Mouse (Mus musculus) A20 (cell line): ENCODE measurements around the gene Ptk7.
A peak's percentile ranks its signal among the peaks of the same experiment; 100 is the strongest.
"Not testable (repeated sequence)": the region's sequence is repeated elsewhere in the genome, so short reads cannot be mapped to it uniquely, and the experiment has no call there.

ENCODE experiments used
- DNase-seq: peaks from one replicate; pipeline ENCODE4 v3.0.0-alpha.2; 2011; ENCODE audit warnings: low read depth, low spot score

The Ptk7 gene

DNA sequence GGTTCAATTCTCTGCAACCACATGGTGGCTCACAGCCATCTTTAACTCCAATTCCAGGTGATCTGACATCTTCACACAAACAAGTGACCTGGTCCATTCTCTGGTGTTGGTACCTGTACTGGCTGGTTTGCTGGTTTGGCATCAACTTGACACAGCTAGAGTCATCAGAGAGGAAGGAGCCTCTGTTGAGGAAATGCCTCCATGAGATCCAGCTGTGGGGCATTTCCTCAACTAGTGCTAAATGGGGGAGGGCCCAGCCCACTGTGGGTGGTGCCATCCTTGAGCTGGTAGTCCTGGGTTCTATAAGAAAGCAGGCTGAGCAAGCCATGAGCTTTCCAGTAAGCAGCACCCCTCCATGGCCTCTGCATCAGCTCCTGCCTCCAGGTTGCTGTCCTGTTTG, 72.0 kb downstream of the Ptk7 start:
- DNase-seq = not testable (repeated sequence)

DNA sequence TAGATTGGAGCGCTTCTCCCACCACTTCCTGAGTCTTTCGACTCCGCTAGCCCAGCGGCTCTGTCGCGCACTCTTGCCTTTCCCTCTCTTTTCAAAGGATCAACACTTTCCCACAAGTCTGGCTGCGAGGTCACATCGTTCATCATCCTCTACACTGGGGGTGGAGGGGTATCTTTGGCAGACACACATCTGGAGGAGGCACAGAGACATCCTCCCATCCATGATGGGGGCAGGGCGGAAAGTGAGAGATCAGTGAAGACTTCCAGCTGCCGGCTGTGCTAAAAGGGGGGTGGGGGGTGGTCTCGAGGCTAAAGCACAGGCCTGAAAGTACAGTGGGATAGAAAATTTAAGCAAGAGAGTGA, 72.7 kb downstream of the Ptk7 start:
- no peak for DNase-seq

DNA sequence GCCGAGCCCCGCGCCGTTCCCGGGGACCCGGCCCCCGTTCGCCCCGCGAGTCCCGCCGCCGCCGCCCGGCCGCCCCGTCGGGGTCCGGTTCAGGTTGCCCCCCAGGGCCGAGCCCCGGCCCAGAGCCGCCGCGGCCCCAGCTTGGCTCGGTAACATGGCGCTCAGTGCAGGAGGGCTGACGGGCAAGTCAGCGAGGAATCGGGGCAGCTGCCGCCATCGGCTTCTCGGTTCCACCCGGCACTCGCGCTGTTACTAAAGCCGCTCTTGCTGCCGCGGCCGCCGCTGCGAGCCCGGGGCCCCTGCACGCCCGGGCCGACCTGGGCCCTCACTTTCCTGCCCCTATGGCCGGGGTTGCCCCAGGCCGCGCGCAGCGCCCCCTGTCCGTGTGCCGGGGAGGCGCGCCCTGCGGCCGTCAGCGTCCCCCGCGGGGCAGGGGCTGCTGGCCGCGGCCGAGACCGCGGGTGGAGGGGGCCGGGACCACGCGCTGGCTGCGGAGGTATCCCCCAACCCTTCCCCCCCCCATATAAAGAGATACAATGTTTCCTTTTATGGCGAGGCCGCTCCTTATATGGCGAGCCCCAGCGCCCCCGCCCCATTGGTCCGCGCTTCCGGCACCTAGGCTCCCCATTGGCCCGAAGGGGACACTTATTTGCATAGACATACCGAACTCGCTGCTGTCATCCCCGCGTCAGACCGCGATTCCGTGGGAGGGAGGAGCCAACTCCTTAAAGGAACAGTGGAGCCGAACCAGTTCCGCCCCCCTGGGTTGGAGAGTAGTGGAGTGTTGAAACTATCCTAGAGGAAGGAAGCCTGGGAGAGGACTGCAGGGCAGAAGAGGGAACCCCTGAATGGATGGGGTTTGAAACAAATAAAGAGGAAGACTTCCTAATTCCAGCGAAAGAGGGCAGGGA, 73.4 kb downstream of the Ptk7 start, which contains the start of gene Srf:
TSS of gene Srf (minus strand) at position 503 of the 911 bp plus-strand sequence.
- peak; percentile 98 for DNase-seq

DNA sequence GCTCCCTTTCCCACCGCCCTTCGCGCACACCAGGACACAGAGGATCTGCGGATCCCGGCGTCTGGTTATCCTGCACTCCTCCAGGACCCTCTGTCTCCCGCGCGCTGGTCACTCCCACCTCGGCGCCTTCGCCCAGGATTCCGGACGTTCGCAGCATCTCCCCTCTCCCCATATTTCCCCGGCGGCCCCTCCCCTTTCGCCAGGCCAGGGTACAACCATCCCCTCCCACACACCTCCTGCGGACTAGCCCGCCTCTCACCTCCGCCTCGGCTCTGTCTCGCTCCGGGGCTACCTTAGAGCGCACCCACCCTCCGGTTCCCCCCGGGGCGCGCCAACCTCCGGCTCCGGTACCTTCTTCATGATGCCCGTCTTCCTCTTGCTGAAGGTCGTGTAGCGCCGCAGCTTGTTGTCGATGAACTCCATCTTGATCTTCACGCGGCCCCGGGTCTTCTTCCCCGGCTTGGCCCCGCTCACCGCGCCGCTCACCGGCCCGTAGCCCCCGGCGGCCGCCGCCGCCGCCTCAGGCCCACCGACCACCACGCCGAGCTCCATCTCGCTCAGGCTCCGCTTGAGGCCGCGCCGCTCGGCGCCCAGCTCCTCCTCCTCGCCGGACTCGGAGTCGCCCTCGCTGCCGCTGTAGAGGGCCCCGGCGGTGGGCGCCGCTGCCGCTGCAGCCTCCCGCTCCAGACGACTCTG, 74.2 kb downstream of the Ptk7 start:
- DNase-seq = peak; percentile 58

DNA sequence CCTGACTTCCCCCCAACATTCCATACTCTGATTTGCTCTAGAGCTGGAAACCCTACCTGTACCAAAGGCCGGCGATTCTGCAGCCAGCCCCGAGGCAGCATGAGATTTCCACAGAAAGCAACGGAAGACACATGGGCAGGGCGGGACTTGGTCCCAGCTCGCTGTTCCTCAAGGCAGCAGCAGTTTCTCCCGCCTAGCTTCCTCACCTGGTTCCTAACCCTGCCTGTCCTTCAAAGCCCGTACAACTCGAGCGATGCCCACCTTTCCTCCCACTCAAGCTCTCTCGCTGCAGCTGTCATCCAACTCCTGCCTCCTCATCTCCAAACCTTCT, 74.7 kb downstream of the Ptk7 start:
- no peak for DNase-seq

DNA sequence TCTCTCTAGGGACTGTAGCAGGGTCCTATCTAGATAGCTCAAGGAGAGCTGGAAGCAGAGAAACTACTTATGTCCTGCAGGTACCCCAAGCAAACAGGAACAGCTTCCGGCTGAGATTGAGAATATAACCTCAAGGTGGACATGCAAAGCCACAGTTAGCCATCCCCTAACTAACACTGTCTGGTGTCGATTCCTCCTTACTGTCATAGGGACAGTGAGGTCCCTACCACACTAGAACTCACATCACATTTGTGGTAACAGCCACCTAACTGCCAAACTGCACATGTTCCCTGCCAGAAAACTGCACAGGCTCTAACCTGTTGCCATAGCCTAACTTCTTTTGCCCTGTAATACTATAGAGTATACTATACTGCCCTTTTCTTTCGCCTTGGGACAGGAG, 75.4 kb downstream of the Ptk7 start:
- DNase-seq = no peak

DNA sequence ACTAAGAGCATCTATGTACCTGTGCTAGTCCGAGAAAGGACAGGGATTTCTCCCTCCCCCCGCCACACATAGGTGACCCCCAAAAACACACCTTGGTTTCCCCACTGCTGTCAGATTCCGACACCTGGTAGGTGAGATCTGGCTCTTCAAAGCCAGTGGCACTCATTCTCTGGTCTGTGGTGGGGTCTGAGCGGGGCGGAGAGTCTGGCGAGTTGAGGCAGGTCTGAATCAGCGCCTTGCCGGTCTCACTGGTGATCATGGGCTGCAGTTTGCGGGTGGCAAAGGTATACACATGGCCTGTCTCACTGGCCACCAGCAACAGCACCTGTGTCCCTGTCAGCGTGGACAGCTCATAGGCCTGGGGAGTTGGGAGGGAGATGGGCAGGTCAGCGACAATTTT, 75.8 kb downstream of the Ptk7 start:
- DNase-seq = no peak

DNA sequence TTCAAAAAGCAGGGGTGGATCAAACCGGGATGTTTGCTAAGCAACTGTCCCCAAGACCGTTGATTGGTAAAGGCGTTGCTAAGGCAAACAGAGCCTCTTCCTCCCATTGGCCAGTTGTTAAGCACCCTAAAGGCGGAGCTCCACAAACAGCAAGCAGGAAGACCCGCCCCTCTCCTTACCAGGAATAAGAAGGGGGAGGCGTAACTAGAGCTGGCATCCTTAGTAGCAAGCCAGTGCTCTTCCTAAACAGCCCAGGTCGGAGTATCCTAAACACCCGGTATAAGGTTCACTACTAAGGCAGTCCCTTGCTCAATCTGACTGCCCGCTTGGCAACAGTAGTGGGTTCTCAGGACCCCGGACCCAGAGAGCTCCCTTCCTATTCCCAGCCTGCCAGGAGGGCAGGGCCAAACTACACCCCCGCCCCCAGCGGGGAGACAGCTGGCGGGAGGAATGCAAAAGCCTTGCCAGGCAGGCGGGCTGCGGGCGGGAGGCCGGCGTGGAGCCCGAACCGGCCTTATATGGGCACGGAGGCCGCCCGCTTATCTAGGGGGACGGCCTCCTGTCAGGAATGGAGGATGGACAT, 76.4 kb downstream of the Ptk7 start:
- DNase-seq = peak; percentile 50

DNA sequence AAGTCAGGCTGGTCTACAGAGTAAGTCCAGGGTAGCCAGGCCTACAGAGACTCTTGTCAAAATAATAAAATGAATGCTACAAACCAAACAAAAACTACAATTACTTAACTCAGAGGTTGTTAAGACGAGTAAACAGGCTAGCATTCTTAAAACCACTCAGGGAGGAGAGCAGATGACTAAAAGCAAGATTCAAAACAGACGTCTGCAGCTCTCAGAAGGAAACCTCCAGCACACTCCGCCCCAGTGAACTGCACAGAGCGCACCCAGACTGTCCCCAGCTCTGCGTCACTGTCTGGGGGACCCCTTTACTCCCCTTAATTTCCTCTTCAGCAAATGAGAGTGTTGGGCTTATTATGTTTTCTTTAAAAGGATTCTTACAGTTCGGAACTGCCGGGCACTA, 77.2 kb downstream of the Ptk7 start:
- DNase-seq = no peak

DNA sequence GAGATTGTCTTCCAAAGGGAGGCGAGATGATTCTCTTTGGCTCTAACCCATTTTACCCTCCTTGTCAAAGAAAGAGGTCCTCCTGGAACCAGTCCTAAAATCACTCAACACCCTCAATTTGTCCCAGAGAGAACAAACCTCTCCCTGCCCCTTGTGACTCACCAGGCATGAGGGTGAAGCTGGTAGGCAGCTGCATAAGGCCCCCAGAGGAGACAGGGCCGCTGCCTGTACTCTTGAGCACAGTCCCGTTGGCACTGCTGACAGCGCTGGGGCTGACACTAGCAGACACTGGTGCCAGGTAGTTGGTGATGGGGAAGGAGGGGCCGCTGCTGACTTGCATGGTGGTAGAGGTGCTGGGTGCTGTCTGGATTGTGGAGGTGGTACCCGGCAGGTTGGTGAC, 77.9 kb downstream of the Ptk7 start:
- no peak for DNase-seq

DNA sequence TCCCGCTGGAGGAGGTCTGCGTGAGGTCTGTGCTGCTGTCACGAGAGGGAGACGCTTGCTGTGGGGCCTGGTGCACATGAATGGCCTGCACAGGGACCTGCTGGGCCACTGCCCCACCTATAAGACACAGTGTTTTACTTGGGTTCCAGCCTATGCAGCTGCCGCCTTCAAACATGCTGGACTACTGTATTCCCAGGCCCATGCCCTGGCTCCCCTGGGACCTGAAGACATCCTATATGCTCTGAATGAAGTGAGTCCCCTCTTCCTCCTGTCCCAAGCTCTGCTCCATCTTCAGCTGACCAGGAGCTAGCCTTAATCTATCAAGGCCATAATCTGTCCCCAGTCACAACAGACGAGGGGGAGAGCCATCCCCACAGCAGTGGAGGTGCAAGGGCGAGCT, 78.4 kb downstream of the Ptk7 start:
- DNase-seq = no peak

DNA sequence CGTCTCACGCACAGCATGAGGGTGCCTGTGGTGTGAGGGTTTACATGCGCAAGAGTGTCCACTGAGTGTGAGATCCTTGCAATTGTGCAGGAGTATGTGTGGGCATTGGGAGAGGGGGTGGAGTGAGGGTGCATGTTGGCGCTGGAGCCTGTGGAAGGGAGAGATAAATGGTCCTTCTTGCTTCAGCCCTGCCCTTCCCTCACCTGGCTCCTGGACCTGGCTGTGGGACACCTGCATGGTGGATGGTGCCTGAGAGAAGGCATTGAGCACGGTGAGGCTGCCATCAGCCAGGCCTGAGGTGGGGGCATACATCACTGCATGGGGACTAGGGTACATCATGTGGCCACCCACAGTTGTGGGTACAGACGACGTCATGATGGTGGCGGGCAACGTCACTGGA, 79.7 kb downstream of the Ptk7 start:
- no peak for DNase-seq

DNA sequence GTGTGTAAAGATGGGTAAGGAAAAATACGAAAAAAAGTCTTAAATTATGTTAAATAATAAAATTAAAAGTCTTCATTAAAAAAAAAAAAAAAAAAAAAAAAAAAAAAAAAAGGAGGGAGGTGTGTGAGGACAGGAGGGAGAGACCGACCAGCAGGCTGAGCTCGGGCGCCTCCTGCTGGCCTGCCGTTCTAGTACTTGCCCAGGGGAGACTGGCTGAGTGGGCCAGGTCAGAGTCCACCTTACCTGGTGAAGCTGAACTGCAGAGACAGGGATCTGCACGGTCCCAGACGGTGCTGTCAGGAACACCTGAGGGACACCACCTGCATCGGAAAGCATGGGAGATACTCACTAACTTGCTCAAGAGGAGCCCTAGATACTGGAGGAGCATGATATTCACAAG, 80.1 kb downstream of the Ptk7 start:
- DNase-seq = peak; percentile 46

DNA sequence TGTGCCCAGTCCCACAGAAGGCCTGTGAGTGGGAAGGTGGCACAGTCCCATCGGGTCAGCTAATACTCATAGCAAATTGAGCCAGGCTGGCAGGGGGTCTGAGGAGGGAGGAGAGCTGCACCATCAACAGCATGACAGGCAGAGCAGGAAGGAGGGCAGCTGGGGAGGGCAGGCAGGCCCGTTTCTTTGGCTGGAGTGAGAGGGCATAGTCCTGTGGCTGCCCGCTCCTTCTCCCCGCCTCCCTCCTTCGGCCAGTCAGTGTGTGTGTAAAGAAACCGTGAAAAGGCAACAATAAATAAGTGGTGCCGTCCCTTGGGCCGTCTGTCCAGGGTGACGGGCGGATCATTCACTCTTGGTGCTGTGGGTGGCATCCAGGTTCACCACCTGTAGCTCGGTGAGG, 80.6 kb downstream of the Ptk7 start:
- DNase-seq = no peak

DNA sequence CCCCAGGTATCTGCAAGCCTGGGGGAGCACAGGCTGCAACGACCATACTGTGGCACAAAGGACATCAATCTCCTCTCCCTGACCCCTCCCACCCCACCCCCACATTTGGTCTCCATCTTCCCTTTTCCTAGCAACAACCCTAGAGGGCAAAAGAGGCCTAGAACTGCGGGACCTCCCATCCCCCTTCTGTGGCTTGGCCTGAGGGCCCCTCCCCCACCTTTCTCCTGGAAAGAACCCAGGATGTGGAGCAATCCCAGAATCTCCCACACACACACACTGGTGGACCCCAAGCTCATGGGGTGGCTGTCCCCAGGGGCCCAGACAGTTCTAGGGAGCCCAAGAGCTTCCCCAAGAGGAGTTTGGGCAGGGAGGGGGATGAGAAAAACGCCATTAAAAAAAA, 81.4 kb downstream of the Ptk7 start:
- no peak for DNase-seq

DNA sequence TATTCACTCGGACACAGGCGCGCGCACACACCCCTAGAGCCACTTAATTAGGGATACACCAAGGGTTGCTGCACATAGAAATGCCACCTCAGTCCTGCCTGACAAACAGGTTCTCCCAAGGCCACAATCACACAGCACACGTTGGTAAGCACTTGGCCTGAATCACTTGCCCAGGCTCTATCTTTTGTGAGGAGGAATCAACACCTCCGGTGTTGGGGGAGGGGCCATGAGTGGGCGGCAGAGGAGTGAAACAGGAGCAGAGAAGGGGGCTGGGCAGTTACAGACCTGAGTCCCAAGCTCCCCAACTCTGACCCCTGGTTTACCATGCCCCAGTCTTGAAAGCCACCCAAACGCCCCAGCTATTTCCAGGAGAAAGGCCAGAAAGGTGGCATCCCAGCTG, 82.3 kb downstream of the Ptk7 start:
- no peak for DNase-seq

DNA sequence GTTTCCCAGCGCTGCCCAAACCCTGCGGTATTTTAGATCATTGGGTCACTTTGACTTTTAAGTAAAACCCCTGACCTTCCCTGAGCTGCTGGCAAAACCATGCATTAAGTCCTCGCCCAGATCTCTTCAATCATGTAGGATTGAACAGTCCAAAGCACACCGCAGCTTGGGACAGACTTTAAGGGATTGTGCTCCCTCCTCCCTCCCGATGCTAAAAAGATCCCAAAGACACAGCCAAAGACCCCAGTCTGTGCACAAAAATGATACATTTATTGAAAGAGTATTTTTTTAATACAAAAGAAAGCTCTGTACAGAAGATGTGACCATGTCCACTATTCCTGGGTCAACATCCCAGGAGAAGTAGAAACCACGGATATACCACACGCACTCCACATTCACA, 82.7 kb downstream of the Ptk7 start:
- no peak for DNase-seq

DNA sequence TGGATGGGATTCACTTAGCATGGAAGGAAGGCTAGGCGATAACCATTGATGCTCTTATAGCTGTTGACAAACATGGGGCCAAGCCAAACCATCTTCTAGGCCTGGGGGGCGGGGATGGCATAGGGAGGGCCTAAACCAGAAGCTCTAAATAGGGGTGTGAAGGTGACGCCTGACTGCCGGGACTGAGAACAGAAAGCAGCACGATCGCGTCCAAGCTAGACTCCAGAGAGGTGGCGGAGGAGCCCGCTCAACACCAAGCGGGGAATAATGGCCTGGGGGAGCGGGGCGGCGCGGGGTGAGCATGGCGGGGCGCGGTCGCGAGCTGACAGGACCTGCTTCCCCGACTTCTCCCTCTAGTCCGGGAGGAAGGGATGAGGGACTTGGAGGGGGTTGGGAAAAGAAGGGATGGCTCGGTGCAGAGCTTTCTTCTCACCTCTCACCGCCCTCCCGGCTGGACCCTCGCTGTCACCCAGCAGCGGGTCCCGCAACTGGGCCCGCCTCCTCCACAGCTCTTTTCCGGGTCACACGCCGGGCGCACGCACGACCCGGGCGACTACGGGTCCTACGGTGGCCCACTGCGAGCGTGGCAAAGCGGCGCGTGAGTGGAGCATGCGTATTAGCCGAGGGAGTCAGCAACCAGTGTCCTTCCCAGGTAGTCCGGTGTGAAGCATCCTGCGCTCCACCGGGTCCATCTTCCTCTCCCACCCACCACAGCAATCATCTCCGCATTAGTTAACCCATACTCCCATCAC, 83.3 kb downstream of the Ptk7 start, which contains the start of gene Cul9:
TSS of gene Cul9 (minus strand) at position 576 of the 752 bp plus-strand sequence.
- no peak for DNase-seq

DNA sequence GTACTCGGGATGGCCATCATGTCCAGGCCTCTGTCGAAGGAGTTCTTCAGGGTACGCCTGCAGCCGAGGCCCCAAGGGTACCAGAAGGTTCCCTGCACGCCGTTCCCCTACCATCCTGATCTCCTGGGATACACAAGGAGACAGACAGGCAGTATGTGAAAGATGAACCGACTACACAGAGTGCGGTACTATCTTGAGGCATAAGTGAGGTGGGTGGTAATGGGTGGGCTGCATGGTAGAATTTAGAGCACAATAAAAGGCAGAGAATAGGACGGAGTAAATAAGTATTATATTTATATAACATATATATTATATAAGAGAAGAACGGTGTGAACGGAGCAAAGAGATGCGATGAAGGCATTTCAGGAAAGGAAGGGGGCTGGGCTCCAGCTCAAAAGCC, 85.6 kb downstream of the Ptk7 start:
- no peak for DNase-seq

DNA sequence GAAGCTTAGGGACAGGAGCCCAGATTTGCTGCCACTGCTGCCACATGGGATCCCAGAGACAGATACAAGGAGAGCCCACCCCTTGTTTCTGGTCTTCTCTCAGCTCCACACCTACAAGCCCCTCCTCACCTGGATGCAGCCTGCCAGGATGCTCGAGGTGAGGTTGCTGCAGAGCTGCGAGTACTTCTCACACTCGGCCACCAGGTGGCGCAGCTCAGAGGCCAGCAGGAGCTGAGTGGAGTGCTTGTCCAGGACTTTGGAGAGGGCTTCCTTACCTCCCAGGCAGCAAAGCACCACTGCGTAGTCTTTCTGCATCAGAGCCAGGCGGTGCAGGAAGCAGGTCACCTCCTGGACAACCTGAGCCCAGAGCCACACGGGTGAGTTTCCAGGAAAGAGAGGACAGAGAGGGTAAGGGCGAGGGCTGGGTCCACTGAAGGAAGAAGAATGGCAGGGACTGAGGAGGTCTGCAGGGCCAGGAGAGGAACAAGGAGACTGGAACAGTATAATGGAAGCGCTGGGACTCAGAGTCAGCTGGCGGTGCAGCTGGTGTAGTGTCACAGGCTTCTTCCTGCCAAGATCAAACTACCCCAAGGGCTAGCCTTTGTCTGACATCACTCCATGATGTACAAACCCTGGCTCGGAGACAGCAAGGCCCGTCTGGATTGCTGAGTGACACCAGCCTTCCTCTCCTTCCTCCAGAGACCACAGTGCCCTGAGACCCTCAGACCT, 103.6 kb downstream of the Ptk7 start:
- DNase-seq = peak; percentile 64

DNA sequence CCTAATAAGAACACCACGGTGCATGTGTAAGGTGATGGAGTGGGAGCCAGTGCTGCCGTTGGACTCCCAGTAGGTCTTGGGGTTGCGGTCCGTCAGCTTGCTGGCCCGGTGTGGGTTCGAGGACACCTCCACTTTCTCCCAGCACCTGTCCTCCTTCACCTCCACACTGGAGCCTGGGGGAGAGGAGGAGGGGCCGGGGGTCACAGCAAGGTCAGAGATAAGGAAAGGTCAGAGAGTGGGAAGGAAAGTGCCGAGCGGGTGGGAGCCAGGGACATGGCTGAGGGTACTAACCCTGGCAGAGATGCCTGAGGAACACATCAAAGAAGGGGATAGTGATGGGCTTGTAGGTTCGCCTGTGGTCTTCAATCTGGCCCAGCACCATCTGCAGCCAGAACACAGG, 104.2 kb downstream of the Ptk7 start:
- no peak for DNase-seq
